Mouse (Mus musculus) limb, embryonic 11.5 days (tissue): Measurements from ENCODE around the gene Tbccd1. TPM values are rescaled to one million over a fixed set of nuclear protein-coding genes. Genes with fewer than 3 reads are reported as not detected.
"Not testable (repeated sequence)": the region's sequence is repeated elsewhere in the genome, so short reads cannot be mapped to it uniquely, and the experiment has no call there.

ENCODE experiments used
- ATAC-seq: fragments of 200-750 bp; cut with Nextera tagmentation; 2 replicates; pipeline ENCODE4 v1.8.0; 2017; ENCODE audit warnings: low read depth; ENCODE audit not compliant: insufficient number of reproducible peaks, low FRiP score, low TSS enrichment
- DNase-seq: peaks from one replicate; pipeline ENCODE4 v3.0.0-alpha.2; 2015; ENCODE audit warnings: low spot score
- H3K27ac ChIP-seq: fragments of 300-500 bp; sonication (generic); replicated peaks from 2 replicates; pipeline ENCODE4 v1.5.1; 2014; ENCODE audit warnings: low read depth, mild to moderate bottlenecking, low read length
- H3K27me3 ChIP-seq: fragments of 300-500 bp; sonication (generic); 2 replicates; pipeline ENCODE4 v1.6.1; 2014; ENCODE audit warnings: mild to moderate bottlenecking, low read length, mixed read lengths; ENCODE audit not compliant: control insufficient read depth, insufficient read depth
- H3K36me3 ChIP-seq: fragments of 300-500 bp; sonication (generic); 2 replicates; pipeline ENCODE4 v1.6.1; 2014; ENCODE audit warnings: mild to moderate bottlenecking, low read length, moderate library complexity, mixed read lengths; ENCODE audit not compliant: control insufficient read depth, insufficient read depth
- H3K4me1 ChIP-seq: fragments of 300-500 bp; sonication (generic); 2 replicates; pipeline ENCODE4 v1.6.1; 2014; ENCODE audit warnings: low read length, mixed read lengths; ENCODE audit not compliant: control insufficient read depth, insufficient read depth
- H3K4me2 ChIP-seq: fragments of 300-500 bp; sonication (generic); 2 replicates; pipeline ENCODE4 v1.6.1; 2014; ENCODE audit warnings: low read depth, mild to moderate bottlenecking, moderate library complexity; ENCODE audit not compliant: severe bottlenecking
- H3K4me3 ChIP-seq: fragments of 300-500 bp; sonication (generic); 2 replicates; pipeline ENCODE4 v1.5.1; 2014; ENCODE audit warnings: low read depth, low read length
- H3K9ac ChIP-seq: fragments of 300-500 bp; sonication (generic); 2 replicates; pipeline ENCODE4 v1.6.1; 2014; ENCODE audit warnings: mild to moderate bottlenecking, low read length
- H3K9me3 ChIP-seq: fragments of 300-500 bp; sonication (generic); 2 replicates; pipeline ENCODE4 v1.6.1; 2016; ENCODE audit warnings: low read length; ENCODE audit not compliant: control insufficient read depth
- WGBS: fragments of 180-500 bp; shearing (Covaris S2); extraction: QIAGEN DNeasy Blood & Tissue Kit; methylation state at CpG from one replicate; pipeline ENCODE4 v1.1.7; 2014; 5-methylcytosine and 5-hydroxymethylcytosine counted together
- polyA plus RNA-seq: library from polyadenylated mRNA; unstranded; fragments of >200 nt; fragmentation: Nextera tagmentation; extraction: Ambion mirVana; gene quantifications from 2 replicates; pipeline ENCODE4 v1.2.1, GENCODE M21; 2014

Tbccd1 gene
- polyA plus RNA-seq, 1 experiment from 2014 or later, result 39.9 TPM

GRCm38 (mm10) chr16:22789908-22790367, 67.5 kb downstream of the Tbccd1 start:
- WGBS, result 44% methylated on average over 10 of the region's 10 CpGs

GRCm38 (mm10) chr16:22782686-22783085, 74.8 kb downstream of the Tbccd1 start:
- ATAC-seq (no peak), DNase-seq (no peak)
- Histone ChIP-seq H3K4me3 (no peak overlapping the region), H3K4me2 (no peak overlapping the region), H3K27me3 (no peaks in the 10 kb centered on the region), H3K4me1 (no peaks in the 10 kb centered on the region), H3K36me3 (no peaks in the 10 kb centered on the region), H3K27ac (no peak overlapping the region), H3K9ac (no peak overlapping the region), H3K9me3 (no peaks in the 10 kb centered on the region)
- WGBS, result 77% methylated on average over 5 of the region's 5 CpGs

More at GRCm38 (mm10) chr16:22789908-22790367, 67.5 kb downstream of the Tbccd1 start:
- H3K4me3 ChIP-seq, result no peak overlapping the region
- ATAC-seq (no peak), DNase-seq (no peak)
- no peaks in the 10 kb centered on the region for H3K27me3 ChIP-seq
- H3K4me2 ChIP-seq, result no peak overlapping the region
- H3K4me1 ChIP-seq, result no peaks in the 10 kb centered on the region
- H3K36me3 ChIP-seq, result no peaks in the 10 kb centered on the region
- no peak overlapping the region for H3K27ac ChIP-seq
- no peaks in the 10 kb centered on the region for H3K9me3 ChIP-seq
- no peak overlapping the region for H3K9ac ChIP-seq

- no peaks in the 10 kb centered on the region for H3K27me3 ChIP-seq
- ATAC-seq, result no peak
- H3K4me2 ChIP-seq, result no peak overlapping the region
- no peaks in the 10 kb centered on the region for H3K9me3 ChIP-seq
- H3K9ac ChIP-seq, result no peak overlapping the region
- no peak for DNase-seq
- H3K4me1 ChIP-seq, result no peaks in the 10 kb centered on the region
- WGBS, result 93% methylated on average over 3 of the region's 3 CpGs
- H3K36me3 ChIP-seq, result no peaks in the 10 kb centered on the region
- H3K4me3 ChIP-seq, result no peak overlapping the region
- no peak overlapping the region for H3K27ac ChIP-seq
Measured at GRCm38 (mm10) chr16:22779228-22779835, 78.1 kb downstream of the Tbccd1 start.

- H3K9me3 ChIP-seq, H3K9ac ChIP-seq, H3K4me3 ChIP-seq, H3K27me3 ChIP-seq, DNase-seq, H3K4me2 ChIP-seq, H3K36me3 ChIP-seq, ATAC-seq, H3K27ac ChIP-seq, H3K4me1 ChIP-seq: not testable (repeated sequence)
- WGBS, result 88% methylated on average over 12 of the region's 12 CpGs
Measured at GRCm38 (mm10) chr16:22778296-22778695, 79.2 kb downstream of the Tbccd1 start.

GRCm38 (mm10) chr16:22775471-22775985, 81.9 kb downstream of the Tbccd1 start:
- ATAC-seq (no peak), DNase-seq (no peak)
- Histone ChIP-seq H3K9me3 (no peaks in the 10 kb centered on the region), H3K27me3 (no peaks in the 10 kb centered on the region), H3K27ac (no peak overlapping the region), H3K4me1 (no peaks in the 10 kb centered on the region), H3K36me3 (no peaks in the 10 kb centered on the region), H3K4me2 (no peak overlapping the region), H3K9ac (no peak overlapping the region), H3K4me3 (no peak overlapping the region)
- WGBS, result 68% methylated on average over 5 of the region's 5 CpGs

GRCm38 (mm10) chr16:22768661-22769060, 88.8 kb downstream of the Tbccd1 start:
- DNase-seq, result no peak
- Histone ChIP-seq H3K9ac (no peak overlapping the region), H3K4me2 (no peak overlapping the region), H3K9me3 (no peaks in the 10 kb centered on the region), H3K4me1 (no peaks in the 10 kb centered on the region), H3K4me3 (no peak overlapping the region), H3K27ac (no peak overlapping the region), H3K36me3 (no peaks in the 10 kb centered on the region), H3K27me3 (no peaks in the 10 kb centered on the region)
- 93% methylated on average over 8 of the region's 8 CpGs for WGBS
- ATAC-seq, result no peak

GRCm38 (mm10) chr16:22767405-22767804, 90.1 kb downstream of the Tbccd1 start:
- no peak overlapping the region for H3K27ac ChIP-seq
- ATAC-seq (no peak), DNase-seq (no peak)
- H3K27me3 ChIP-seq, result no peaks in the 10 kb centered on the region
- H3K4me2 ChIP-seq, result no peak overlapping the region
- no peak overlapping the region for H3K9ac ChIP-seq
- H3K36me3 ChIP-seq, result no peaks in the 10 kb centered on the region
- H3K4me3 ChIP-seq, result no peak overlapping the region
- no peaks in the 10 kb centered on the region for H3K9me3 ChIP-seq
- WGBS, result 90% methylated on average over 3 of the region's 3 CpGs
- H3K4me1 ChIP-seq, result no peaks in the 10 kb centered on the region

GRCm38 (mm10) chr16:22766738-22767211, 90.7 kb downstream of the Tbccd1 start:
- H3K27ac ChIP-seq, result no peak overlapping the region
- H3K27me3 ChIP-seq, result no peaks in the 10 kb centered on the region
- no peaks in the 10 kb centered on the region for H3K9me3 ChIP-seq
- ATAC-seq (no peak), DNase-seq (no peak)
- no peak overlapping the region for H3K9ac ChIP-seq
- 76% methylated on average over 16 of the region's 16 CpGs for WGBS
- H3K36me3 ChIP-seq, result no peaks in the 10 kb centered on the region
- no peaks in the 10 kb centered on the region for H3K4me1 ChIP-seq
- H3K4me3 ChIP-seq, result no peak overlapping the region
- no peak overlapping the region for H3K4me2 ChIP-seq
